Mouse (Mus musculus) bone marrow, adult 2 months (tissue): ENCODE data around the gene Sik1.

Experiments
- CTCF ChIP-seq: fragments of 200-500 bp; IDR thresholded peaks from 2 replicates; pipeline ENCODE4 v1.5.1; 2011; ENCODE audit warnings: low read length, control low read depth; ENCODE audit not compliant: control insufficient read depth, insufficient read depth
- POLR2A ChIP-seq: fragments of 200-500 bp; IDR thresholded peaks from 2 replicates; pipeline ENCODE4 v1.6.1; 2011; ENCODE audit warnings: low read depth, mild to moderate bottlenecking, control low read depth, low read length, borderline replicate concordance; ENCODE audit not compliant: control insufficient read depth

- TF ChIP-seq CTCF: no peak
- no peak for TF ChIP-seq POLR2A
Measured at GRCm38 (mm10) chr17:31871968-31872825, 16.6 kb upstream of the Sik1 start.
